Mouse (Mus musculus) ES-CJ7 (cell line): ENCODE measurements at regions not wholly inside any gene's neighbourhood (a gene's known extent, or its start where the extent isn't known, plus 50 kb on each side); places are given as distances from the start of the nearest gene placed in this dataset.

Source experiments
- DNase-seq: peaks from one replicate; pipeline ENCODE4 v3.0.0; 2011; ENCODE audit warnings: low read depth, low spot score

- no peak for DNase-seq
These were observed 57.7 kb downstream of the Rpl14 start for GRCm38 (mm10) chr9:120628794-120629560.

- no peak for DNase-seq
These were observed 58.4 kb downstream of the Rpl14 start for GRCm38 (mm10) chr9:120629609-120630008.

- no peak for DNase-seq
These were observed 61.6 kb downstream of the Rpl14 start for GRCm38 (mm10) chr9:120632821-120633220.

GRCm38 (mm10) chr9:120642656-120643055 lies 71.4 kb downstream of the Rpl14 start:
- no peak for DNase-seq

GRCm38 (mm10) chr9:120643371-120643770 lies 72.1 kb downstream of the Rpl14 start:
- DNase-seq: no peak

GRCm38 (mm10) chr9:120645776-120646175 lies 74.5 kb downstream of the Rpl14 start:
- DNase-seq: peak; percentile 20

- no peak for DNase-seq
These were observed 75.8 kb downstream of the Rpl14 start for GRCm38 (mm10) chr9:120646806-120647667.

- DNase-seq: no peak
These were observed 76.4 kb downstream of the Rpl14 start for GRCm38 (mm10) chr9:120647668-120647955.

GRCm38 (mm10) chr9:120652733-120653132 lies 81.5 kb downstream of the Rpl14 start:
- DNase-seq: no peak

GRCm38 (mm10) chr9:120653170-120653569 lies 81.9 kb downstream of the Rpl14 start:
- DNase-seq: no peak

GRCm38 (mm10) chr9:120654736-120655135 lies 83.5 kb downstream of the Rpl14 start:
- DNase-seq: no peak

GRCm38 (mm10) chr9:120656976-120657375 lies 85.7 kb downstream of the Rpl14 start:
- peak; percentile 72 for DNase-seq

GRCm38 (mm10) chr9:120657786-120658185 lies 86.5 kb downstream of the Rpl14 start:
- DNase-seq: no peak

- no peak for DNase-seq
These were observed 87.3 kb downstream of the Rpl14 start for GRCm38 (mm10) chr9:120658576-120658975.

GRCm38 (mm10) chr9:120661226-120661625 lies 90.0 kb downstream of the Rpl14 start:
- DNase-seq: no peak

GRCm38 (mm10) chr9:120661641-120662227 lies 90.5 kb downstream of the Rpl14 start:
- no peak for DNase-seq

- DNase-seq: no peak
These were observed 91.9 kb downstream of the Rpl14 start for GRCm38 (mm10) chr9:120663181-120663580.

- no peak for DNase-seq
These were observed 92.8 kb downstream of the Rpl14 start for GRCm38 (mm10) chr9:120664086-120664485.

- DNase-seq: peak; percentile 49
These were observed 101.2 kb downstream of the Rpl14 start for GRCm38 (mm10) chr9:120672452-120672851.

GRCm38 (mm10) chr9:120674855-120675254 lies 103.6 kb downstream of the Rpl14 start:
- peak; percentile 45 for DNase-seq

GRCm38 (mm10) chr9:120675371-120676150 lies 104.3 kb downstream of the Rpl14 start:
- peak; percentile 26 for DNase-seq

- DNase-seq: no peak
These were observed 105.1 kb downstream of the Rpl14 start for GRCm38 (mm10) chr9:120676301-120676700.
